Mouse (Mus musculus): ENCODE data around the gene Gm20820. TPM values are rescaled to one million over a fixed set of nuclear protein-coding genes. Genes with fewer than 3 reads are reported as not detected.
"Not testable (repeated sequence)": the region's sequence is repeated elsewhere in the genome, so short reads cannot be mapped to it uniquely, and the experiment has no call there.

Gene Gm20820
- not detected in 2 replicates for polyA plus RNA-seq (2012; rRNA removed)

DNA sequence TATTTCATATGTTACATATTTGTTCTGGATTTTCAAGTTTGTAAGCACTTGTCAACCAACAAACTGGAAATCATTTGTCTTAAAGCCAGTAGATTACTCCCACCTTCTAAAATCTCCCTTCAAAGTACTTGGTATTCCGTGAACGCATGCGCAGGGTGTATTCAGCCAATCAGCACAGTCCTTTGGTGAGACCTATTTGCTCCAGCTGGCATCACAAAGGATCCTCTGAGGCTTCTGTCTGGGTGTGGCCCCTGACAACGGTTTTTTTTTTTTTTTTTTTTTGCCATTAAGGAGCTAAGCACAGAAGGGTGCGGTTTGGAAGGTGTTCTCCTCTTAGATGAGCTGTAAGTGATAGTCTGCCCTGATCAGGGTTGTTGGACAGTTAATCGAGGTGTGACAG, at the start of gene Gm20820:
TSS of gene Gm20820 (plus strand) at position 301 of the 400 bp plus-strand sequence.
- not testable (repeated sequence) for DNase-seq (ENCODE audit: low read depth)

All from brain, embryonic 14.5 days (tissue).